Mouse (Mus musculus) stomach, embryonic 14.5 days (tissue): ENCODE results near the gene Pcca. TPM values are rescaled to one million over a fixed set of nuclear protein-coding genes. Genes with fewer than 3 reads are reported as not detected.
A peak's percentile ranks its signal among the peaks of the same experiment; 100 is the strongest.

Experiments used
- ATAC-seq: fragments of 200-750 bp; cut with Nextera tagmentation; 2 replicates; pipeline ENCODE4 v1.8.0; 2017; ENCODE audit warnings: low read depth, moderate TSS enrichment; ENCODE audit not compliant: insufficient number of reproducible peaks, insufficient read depth, low FRiP score
- H3K27ac ChIP-seq: fragments of 300-500 bp; sonication (generic); 2 replicates; pipeline ENCODE4 v1.5.1; 2014; ENCODE audit warnings: mild to moderate bottlenecking, low read length, moderate library complexity, mixed read lengths
- H3K27me3 ChIP-seq: fragments of 300-500 bp; sonication (generic); 2 replicates; pipeline ENCODE4 v1.6.1; 2014; ENCODE audit warnings: low read length, control low read depth, mixed read lengths; ENCODE audit not compliant: control insufficient read depth, insufficient read depth
- H3K36me3 ChIP-seq: fragments of 300-500 bp; sonication (generic); 2 replicates; pipeline ENCODE4 v1.6.1; 2014; ENCODE audit warnings: mild to moderate bottlenecking, control low read depth, low read length, moderate library complexity, mixed read lengths; ENCODE audit not compliant: control insufficient read depth, insufficient read depth
- H3K4me1 ChIP-seq: fragments of 300-500 bp; sonication (generic); 2 replicates; pipeline ENCODE4 v1.6.1; 2014; ENCODE audit warnings: low read length, control low read depth, mixed read lengths; ENCODE audit not compliant: control insufficient read depth, insufficient read depth
- H3K4me2 ChIP-seq: fragments of 300-500 bp; sonication (generic); replicated peaks from 2 replicates; pipeline ENCODE4 v1.6.1; 2014; ENCODE audit warnings: low read depth, low read length, control low read depth
- H3K4me3 ChIP-seq: fragments of 300-500 bp; sonication (generic); 2 replicates; pipeline ENCODE4 v1.5.1; 2014; ENCODE audit warnings: low read depth, low read length, control low read depth
- H3K9ac ChIP-seq: fragments of 300-500 bp; sonication (generic); replicated peaks from 2 replicates; pipeline ENCODE4 v1.6.1; 2014; ENCODE audit warnings: low read depth, mild to moderate bottlenecking, control low read depth, low read length, moderate library complexity, mixed read lengths
- H3K9me3 ChIP-seq: fragments of 300-500 bp; sonication (generic); 2 replicates; pipeline ENCODE4 v1.6.1; 2016; ENCODE audit warnings: low read depth, low read length, control low read depth; ENCODE audit not compliant: control insufficient read depth
- WGBS: fragments of 180-500 bp; shearing (Covaris S2); extraction: QIAGEN DNeasy Blood & Tissue Kit; methylation state at CpG from one replicate; pipeline ENCODE4 v1.1.7; 2014; 5-methylcytosine and 5-hydroxymethylcytosine counted together
- polyA plus RNA-seq: library from polyadenylated mRNA; unstranded; fragments of >200 nt; fragmentation: Nextera tagmentation; extraction: Ambion mirVana; gene quantifications from 2 replicates; pipeline ENCODE4 v1.2.1, GENCODE M21; 2014

The Pcca gene
- polyA plus RNA-seq, 1 experiment from 2014 or later: 18.7 TPM

- ATAC-seq: no peak
- Histone ChIP-seq H3K4me1 (no peaks in the 10 kb centered on the region), H3K9me3 (no peaks in the 10 kb centered on the region), H3K4me2 (no peak overlapping the region), H3K36me3 (no peaks in the 10 kb centered on the region), H3K27me3 (no peaks in the 10 kb centered on the region), H3K4me3 (no peak overlapping the region), H3K9ac (no peak overlapping the region), H3K27ac (no peak overlapping the region)
- 67% methylated on average over 4 of the region's 4 CpGs for WGBS
These were observed 333.6 kb downstream of the Pcca start for GRCm38 (mm10) chr14:122867531-122868285.

DNA sequence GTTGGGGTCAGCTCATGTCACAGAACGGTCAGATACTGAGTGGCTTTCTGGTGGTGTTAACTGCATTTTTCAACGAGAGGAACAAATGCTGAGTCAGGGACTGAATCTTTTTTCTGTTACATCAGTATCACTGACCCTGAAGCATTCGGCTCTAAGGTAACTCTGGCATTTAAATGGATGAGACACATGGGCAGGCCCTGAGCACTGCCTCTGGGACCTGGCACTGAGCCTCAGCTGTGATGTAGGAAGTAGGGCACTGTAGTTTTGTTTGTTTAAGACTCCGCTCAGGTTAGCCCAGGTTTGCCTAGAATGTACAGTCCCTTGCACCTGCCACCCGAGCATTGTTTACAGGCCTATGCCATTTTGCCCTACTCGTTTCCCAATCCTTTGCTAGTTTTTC lies 335.7 kb downstream of the Pcca start:
- Histone ChIP-seq H3K9ac (no peak overlapping the region), H3K27me3 (no peaks in the 10 kb centered on the region), H3K4me3 (no peak overlapping the region), H3K36me3 (no peaks in the 10 kb centered on the region), H3K9me3 (no peaks in the 10 kb centered on the region), H3K27ac (no peak overlapping the region), H3K4me1 (no peaks in the 10 kb centered on the region), H3K4me2 (no peak overlapping the region)
- ATAC-seq: no peak
- whole genome bisulfite sequencing: 74% methylated on average over 6 of the region's 6 CpGs

DNA sequence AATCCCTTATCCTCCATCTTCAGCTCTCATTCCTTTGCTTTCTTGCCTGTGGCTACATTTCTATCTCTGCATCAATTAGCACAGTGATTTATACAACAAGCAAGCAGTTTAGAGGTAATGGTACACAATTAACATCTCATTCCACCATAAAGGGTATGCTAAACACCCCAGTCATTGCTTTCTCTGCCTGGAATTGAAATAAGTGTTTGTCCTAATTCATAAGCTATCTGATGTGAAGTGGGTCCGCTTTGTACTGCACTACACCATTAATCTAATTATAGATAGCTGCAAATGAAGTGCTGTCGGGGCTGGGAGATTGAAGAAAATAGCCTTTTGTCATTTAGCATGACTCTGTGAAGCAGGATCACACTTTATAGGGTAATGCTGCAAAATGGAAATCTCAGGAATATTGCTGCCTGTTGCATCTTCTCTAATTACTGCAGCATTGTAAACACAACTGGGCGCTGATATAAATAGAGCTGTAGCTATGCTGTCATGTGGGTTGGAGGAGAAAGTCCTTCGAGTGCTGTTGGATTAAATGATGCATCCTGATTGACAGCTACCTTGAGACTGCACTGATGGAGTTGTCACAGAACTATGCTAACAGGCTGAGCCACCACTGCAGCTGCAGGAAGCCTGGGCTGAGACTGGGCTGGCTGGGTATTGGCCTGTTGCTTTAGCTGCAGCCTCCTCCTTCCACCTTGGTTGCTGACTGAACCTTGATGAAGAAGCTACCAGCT lies 337.9 kb downstream of the Pcca start:
- Histone ChIP-seq H3K9ac (no peak overlapping the region), H3K27ac (no peak overlapping the region), H3K4me2 (no peak overlapping the region), H3K4me3 (no peak overlapping the region), H3K36me3 (no peaks in the 10 kb centered on the region), H3K27me3 (no peaks in the 10 kb centered on the region), H3K4me1 (no peaks in the 10 kb centered on the region), H3K9me3 (no peaks in the 10 kb centered on the region)
- 56% methylated on average over 4 of the region's 4 CpGs for WGBS
- ATAC-seq: no peak

DNA sequence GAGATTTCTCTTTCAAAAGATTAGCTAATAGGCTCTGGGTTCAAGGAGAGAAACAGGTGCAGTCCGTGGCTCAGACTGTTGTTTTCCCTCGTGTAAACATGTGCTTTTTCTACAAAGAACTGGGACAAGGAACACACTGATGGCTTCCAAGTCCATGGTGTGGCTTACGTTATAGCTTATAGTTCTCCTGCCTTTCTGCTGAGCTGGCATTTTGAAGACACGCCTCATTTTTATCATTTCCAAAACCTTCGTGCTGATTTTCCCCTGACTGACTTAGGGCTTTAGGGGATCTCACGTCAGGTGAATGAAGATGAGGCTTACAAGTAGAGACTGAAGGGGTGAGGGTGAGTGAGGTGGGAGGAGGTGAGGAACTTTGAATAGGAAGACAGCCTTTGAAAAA lies 338.5 kb downstream of the Pcca start:
- Histone ChIP-seq H3K9me3 (no peaks in the 10 kb centered on the region), H3K27me3 (no peaks in the 10 kb centered on the region), H3K9ac (no peak overlapping the region), H3K4me3 (no peak overlapping the region), H3K4me1 (no peaks in the 10 kb centered on the region), H3K36me3 (no peaks in the 10 kb centered on the region), H3K27ac (no peak overlapping the region), H3K4me2 (no peak overlapping the region)
- 68% methylated on average over 6 of the region's 6 CpGs for WGBS
- ATAC-seq: no peak

GRCm38 (mm10) chr14:122875056-122875455 lies 340.9 kb downstream of the Pcca start:
- Histone ChIP-seq H3K4me1 (no peaks in the 10 kb centered on the region), H3K27ac (no peak overlapping the region), H3K27me3 (no peaks in the 10 kb centered on the region), H3K4me2 (no peak overlapping the region), H3K9ac (no peak overlapping the region), H3K9me3 (no peaks in the 10 kb centered on the region), H3K4me3 (no peak overlapping the region), H3K36me3 (no peaks in the 10 kb centered on the region)
- ATAC-seq: no peak
- 88% methylated on average over 8 of the region's 8 CpGs for WGBS

DNA sequence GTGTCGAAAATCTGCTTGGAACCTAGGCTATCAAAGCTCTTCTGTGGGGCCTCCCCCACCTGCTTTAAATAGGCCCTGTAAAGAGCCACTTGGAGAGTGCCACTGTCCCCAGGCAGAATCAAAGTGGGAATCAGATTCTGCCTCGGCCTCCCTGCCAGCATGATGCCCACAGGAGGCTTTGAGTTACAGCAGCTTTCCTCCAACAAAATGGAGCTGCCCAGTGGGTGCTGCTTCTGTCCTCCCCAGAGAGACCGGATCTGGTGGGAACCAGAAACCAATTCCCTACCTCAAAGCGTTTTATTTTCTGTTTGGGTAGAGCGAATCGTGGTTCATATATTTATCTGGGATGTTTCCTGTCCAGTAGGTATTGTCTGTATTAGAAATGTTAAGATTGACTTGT lies 341.5 kb downstream of the Pcca start:
- no peak for ATAC-seq
- no peaks in the 10 kb centered on the region for H3K9me3 ChIP-seq
- no peaks in the 10 kb centered on the region for H3K4me1 ChIP-seq
- no peak overlapping the region for H3K27ac ChIP-seq
- no peaks in the 10 kb centered on the region for H3K27me3 ChIP-seq
- no peak overlapping the region for H3K4me2 ChIP-seq
- H3K9ac ChIP-seq: no peak overlapping the region
- no peaks in the 10 kb centered on the region for H3K36me3 ChIP-seq
- no peak overlapping the region for H3K4me3 ChIP-seq
- 71% methylated on average over 6 of the region's 6 CpGs for WGBS

DNA sequence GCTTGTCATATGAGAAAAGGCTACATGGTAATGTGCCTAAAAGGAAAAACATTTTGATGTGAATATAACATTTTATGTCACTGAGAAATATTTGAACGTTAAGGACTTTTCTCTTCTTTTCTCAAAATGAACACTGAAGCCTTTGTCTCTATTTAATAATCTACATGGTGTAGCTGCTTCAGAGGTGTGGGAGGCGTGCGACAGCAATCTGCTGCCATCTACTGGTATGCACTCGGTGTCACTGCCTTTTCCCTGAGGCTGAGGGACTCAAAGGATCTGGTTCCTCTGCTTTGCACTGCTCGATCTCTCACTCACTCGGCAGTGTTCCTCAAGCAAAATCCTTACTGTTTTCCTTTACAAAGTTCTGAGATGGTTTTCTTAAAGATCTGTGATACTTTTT lies 342.0 kb downstream of the Pcca start:
- H3K36me3 ChIP-seq: no peaks in the 10 kb centered on the region
- H3K4me3 ChIP-seq: no peak overlapping the region
- no peaks in the 10 kb centered on the region for H3K9me3 ChIP-seq
- H3K4me1 ChIP-seq: no peaks in the 10 kb centered on the region
- no peak overlapping the region for H3K27ac ChIP-seq
- H3K9ac ChIP-seq: no peak overlapping the region
- peak; percentile 81; the same call in 1 of the 2 replicates for ATAC-seq
- H3K27me3 ChIP-seq: no peaks in the 10 kb centered on the region
- no peak overlapping the region for H3K4me2 ChIP-seq
- WGBS: 4% methylated on average over 6 of the region's 6 CpGs

DNA sequence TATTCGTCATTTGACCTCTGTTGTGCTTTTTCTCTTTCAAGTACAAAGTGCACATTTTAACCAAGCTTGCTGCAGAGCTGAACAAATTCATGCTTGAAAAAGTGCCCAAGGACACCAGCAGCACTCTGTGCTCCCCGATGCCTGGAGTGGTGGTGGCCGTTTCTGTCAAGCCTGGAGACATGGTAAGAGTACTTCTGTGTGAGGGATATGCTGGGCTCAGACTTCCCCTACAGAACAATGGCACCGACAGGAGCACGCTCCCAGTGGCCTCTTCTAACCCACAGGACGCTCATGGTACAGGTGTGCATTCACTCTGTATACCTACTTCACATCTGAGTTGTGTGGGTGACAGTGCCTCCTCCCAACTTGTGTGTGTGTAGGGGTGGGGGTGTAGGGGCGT lies 342.6 kb downstream of the Pcca start:
- Histone ChIP-seq H3K4me1 (no peaks in the 10 kb centered on the region), H3K9me3 (no peaks in the 10 kb centered on the region), H3K4me3 (no peak overlapping the region), H3K4me2 (no peak overlapping the region), H3K9ac (no peak overlapping the region), H3K27ac (no peak overlapping the region), H3K36me3 (no peaks in the 10 kb centered on the region), H3K27me3 (no peaks in the 10 kb centered on the region)
- ATAC-seq: no peak
- 69% methylated on average over 7 of the region's 7 CpGs for WGBS
